Mouse (Mus musculus): ENCODE data around the gene Gcm2. TPM values are rescaled to one million over a fixed set of nuclear protein-coding genes. Genes with fewer than 3 reads are reported as not detected.
A peak's percentile ranks its signal among the peaks of the same experiment; 100 is the strongest.

The Gcm2 gene
- polyA plus RNA-seq, 1 experiment from 2014 or later = not detected

GRCm38 (mm10) chr13:41078690-41079420 is 32.0 kb downstream of the Gcm2 start:
- H3K4me3 ChIP-seq = peak overlapping the region; percentile 46
- H3K9ac ChIP-seq = 0 out of 2 replicates have a peak overlapping the region, but pooled peaks have one; percentile 2
- H3K27me3 ChIP-seq = peaks cover 20% of the 10 kb centered on the region
- H3K27ac ChIP-seq = no peak overlapping the region
- peak; percentile 44; the same call in 1 of the 2 replicates for ATAC-seq (ENCODE audit: borderline replicate concordance, extremely low read depth, low FRiP score, low TSS enrichment)
- H3K4me2 ChIP-seq = peak overlapping the region; percentile 90
- peaks cover 6% of the 10 kb centered on the region for H3K4me1 ChIP-seq
- 10% methylated on average over 24 of the region's 24 CpGs for WGBS
- H3K9me3 ChIP-seq = no peaks in the 10 kb centered on the region
- no peaks in the 10 kb centered on the region for H3K36me3 ChIP-seq

GRCm38 (mm10) chr13:41077921-41078320 is 32.9 kb downstream of the Gcm2 start:
- no peaks in the 10 kb centered on the region for H3K9me3 ChIP-seq
- peaks cover 6% of the 10 kb centered on the region for H3K4me1 ChIP-seq
- peaks cover 20% of the 10 kb centered on the region for H3K27me3 ChIP-seq
- no peaks in the 10 kb centered on the region for H3K36me3 ChIP-seq
- H3K4me2 ChIP-seq = no peak overlapping the region
- no peak overlapping the region for H3K9ac ChIP-seq
- ATAC-seq (ENCODE audit: borderline replicate concordance, extremely low read depth, low FRiP score, low TSS enrichment) = no peak
- 61% methylated on average over 9 of the region's 9 CpGs for WGBS
- no peak overlapping the region for H3K27ac ChIP-seq
- H3K4me3 ChIP-seq = no peak overlapping the region

- no peak for ATAC-seq (ENCODE audit: borderline replicate concordance, extremely low read depth, low FRiP score, low TSS enrichment)
- H3K27me3 ChIP-seq = peaks cover 7% of the 10 kb centered on the region
- H3K27ac ChIP-seq = no peak overlapping the region
- no peaks in the 10 kb centered on the region for H3K9me3 ChIP-seq
- WGBS = 79% methylated on average over 5 of the region's 5 CpGs
- no peak overlapping the region for H3K4me2 ChIP-seq
- no peak overlapping the region for H3K9ac ChIP-seq
- H3K36me3 ChIP-seq = no peaks in the 10 kb centered on the region
- H3K4me1 ChIP-seq = no peaks in the 10 kb centered on the region
- no peak overlapping the region for H3K4me3 ChIP-seq
Measured at GRCm38 (mm10) chr13:41073819-41074218, 37.0 kb downstream of the Gcm2 start.

- Histone ChIP-seq H3K4me2 (no peak overlapping the region), H3K27me3 (no peaks in the 10 kb centered on the region), H3K9ac (no peak overlapping the region), H3K27ac (no peak overlapping the region), H3K4me1 (no peaks in the 10 kb centered on the region), H3K36me3 (no peaks in the 10 kb centered on the region), H3K4me3 (no peak overlapping the region), H3K9me3 (no peaks in the 10 kb centered on the region)
- ATAC-seq (ENCODE audit: borderline replicate concordance, extremely low read depth, low FRiP score, low TSS enrichment) = no peak
- WGBS = 88% methylated on average over 11 of the region's 11 CpGs
Measured at GRCm38 (mm10) chr13:41071617-41072016, 39.2 kb downstream of the Gcm2 start.

- no peak overlapping the region for H3K27ac ChIP-seq
- H3K4me2 ChIP-seq = no peak overlapping the region
- no peaks in the 10 kb centered on the region for H3K9me3 ChIP-seq
- H3K9ac ChIP-seq = no peak overlapping the region
- no peak overlapping the region for H3K4me3 ChIP-seq
- no peaks in the 10 kb centered on the region for H3K36me3 ChIP-seq
- no peaks in the 10 kb centered on the region for H3K27me3 ChIP-seq
- H3K4me1 ChIP-seq = no peaks in the 10 kb centered on the region
- 90% methylated on average over 4 of the region's 4 CpGs for WGBS
- ATAC-seq (ENCODE audit: borderline replicate concordance, extremely low read depth, low FRiP score, low TSS enrichment) = no peak
Measured at GRCm38 (mm10) chr13:41067618-41068017, 43.2 kb downstream of the Gcm2 start.

GRCm38 (mm10) chr13:41051965-41052364 is 58.9 kb downstream of the Gcm2 start:
- H3K27me3 ChIP-seq = no peaks in the 10 kb centered on the region

More at GRCm38 (mm10) chr13:41051965-41052364, 58.9 kb downstream of the Gcm2 start:
- ATAC-seq (ENCODE audit: borderline replicate concordance, extremely low read depth, low FRiP score, low TSS enrichment) = no peak
- H3K4me1 ChIP-seq = no peaks in the 10 kb centered on the region
- WGBS = 73% methylated on average over 5 of the region's 5 CpGs
- no peaks in the 10 kb centered on the region for H3K9me3 ChIP-seq
- H3K36me3 ChIP-seq = no peaks in the 10 kb centered on the region
- H3K9ac ChIP-seq = no peak overlapping the region
- no peak overlapping the region for H3K4me2 ChIP-seq
- H3K27ac ChIP-seq = no peak overlapping the region
- H3K4me3 ChIP-seq = no peak overlapping the region

Other genes starting within 250 kb of the Gcm2 start
- gene Pak1ip1, start 110.0 kb downstream of the Gcm2 start, polyA plus RNA-seq (2015; fragmentation: Nextera tagmentation; extraction: Ambion mirVana) = 60.7 and 63.1 TPM in 2 replicates
- gene Tmem14c, start 94.7 kb downstream of the Gcm2 start, polyA plus RNA-seq (2015; fragmentation: Nextera tagmentation; extraction: Ambion mirVana) = 215 and 225 TPM in 2 replicates
- 1.3 and 1.7 TPM in 2 replicates for gene Mak, start 31.3 kb downstream of the Gcm2 start, polyA plus RNA-seq (2015; fragmentation: Nextera tagmentation; extraction: Ambion mirVana)
- not detected in 2 replicates for gene Sycp2l, start 3.3 kb upstream of the Gcm2 start, polyA plus RNA-seq (2015; fragmentation: Nextera tagmentation; extraction: Ambion mirVana)
- 3.5 and 4.3 TPM in 2 replicates for gene Elovl2, start 109.4 kb upstream of the Gcm2 start, polyA plus RNA-seq (2015; fragmentation: Nextera tagmentation; extraction: Ambion mirVana)
- gene Smim13, start 138.8 kb upstream of the Gcm2 start, polyA plus RNA-seq (2015; fragmentation: Nextera tagmentation; extraction: Ambion mirVana) = 11.8 and 12.7 TPM in 2 replicates
- not detected in 2 replicates for gene Gm17364, start 162.9 kb upstream of the Gcm2 start, polyA plus RNA-seq (2015; fragmentation: Nextera tagmentation; extraction: Ambion mirVana)